Mouse (Mus musculus): ENCODE measurements around the gene Dennd1c. TPM values are rescaled to one million over a fixed set of nuclear protein-coding genes. Genes with fewer than 3 reads are reported as not detected.
A peak's percentile ranks its signal among the peaks of the same experiment; 100 is the strongest.

Dennd1c gene
- polyA plus RNA-seq (2016; fragmentation: Nextera tagmentation; extraction: Ambion mirVana), result 0.68 and 2.2 TPM in 2 replicates

DNA sequence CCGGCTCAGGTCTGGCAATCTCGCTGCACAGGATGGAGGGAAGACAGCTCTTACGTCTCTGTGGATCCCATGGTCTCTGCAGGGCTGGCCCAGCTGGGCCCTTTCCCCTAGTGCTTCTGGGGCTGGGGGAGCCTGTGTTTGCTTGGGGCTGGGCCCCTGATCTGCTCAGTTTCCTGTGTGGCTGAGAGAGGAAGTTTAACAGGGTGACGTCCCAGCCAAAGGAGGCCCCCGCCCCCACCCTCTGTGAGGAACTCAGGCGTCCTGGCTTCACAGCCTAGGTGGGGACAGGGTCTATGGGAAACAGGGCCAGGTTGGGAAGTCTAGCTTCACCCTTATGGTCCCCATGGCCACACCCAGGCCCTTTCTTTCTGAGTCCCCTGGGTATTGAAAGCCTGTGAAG is at the start of gene Dennd1c:
Gene Dennd1c, minus strand, starts transcription at position 179 of the 400 bp plus-strand sequence.
- H3K4me3 ChIP-seq, result no peak within 1 kb of the TSS
- peak within 1 kb of the TSS; percentile 56; the same call in 1 of the 2 replicates for H3K27ac ChIP-seq
- no peak for DNase-seq (ENCODE audit: low spot score)
- peaks cover 10% of the 10 kb centered on the region; the same call in 1 of the 2 replicates for H3K4me1 ChIP-seq
- H3K27me3 ChIP-seq (ENCODE audit: insufficient read depth, poor library complexity, severe bottlenecking), result peaks cover 31% of the 10 kb centered on the region; the same call in 1 of the 2 replicates
- WGBS, result 30% methylated on average over 6 of the region's 6 CpGs
- H3K36me3 ChIP-seq, result peaks cover 2% of the 10 kb centered on the region; the same call in 1 of the 2 replicates
- H3K9me3 ChIP-seq, result no peaks in the 10 kb centered on the region

DNA sequence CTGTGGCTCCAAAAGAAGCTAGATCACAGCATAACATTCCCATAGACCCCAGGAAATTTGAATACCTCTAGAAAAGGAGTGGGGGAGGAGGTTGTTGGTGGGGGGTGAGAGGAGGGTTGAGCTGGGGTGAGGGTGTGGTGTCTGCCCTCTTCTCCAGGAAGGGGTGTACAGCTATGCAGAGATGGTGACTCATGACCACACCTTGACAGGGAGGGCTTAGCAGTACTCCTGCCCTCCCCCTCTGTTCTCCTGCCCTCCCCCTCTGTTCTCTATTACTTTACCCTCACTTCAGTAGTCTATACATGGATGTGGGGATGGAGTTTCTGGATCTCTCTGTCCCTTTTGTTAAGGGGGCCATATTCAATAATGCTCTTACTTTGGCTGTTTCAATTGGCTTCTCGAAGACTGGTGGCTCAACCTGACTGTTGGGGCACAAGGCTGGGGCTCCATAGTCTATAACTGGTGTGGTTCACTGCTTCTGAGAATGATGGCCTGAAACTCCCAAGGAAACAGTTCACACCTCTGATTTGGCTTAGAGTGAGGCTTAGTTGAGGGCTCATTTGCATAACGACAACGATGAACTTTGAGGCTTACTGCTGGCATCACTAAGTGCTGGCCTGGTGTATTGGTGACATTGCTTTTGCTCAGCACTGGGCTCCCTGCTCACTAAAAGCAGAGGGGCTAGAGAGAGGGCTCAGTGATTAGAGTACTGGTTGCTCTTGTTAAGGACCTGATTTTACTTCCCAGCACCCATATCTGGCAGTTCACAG is 47.7 kb upstream of the Dennd1c start:
- Histone ChIP-seq H3K4me3 (no peak overlapping the region), H3K27me3 (ENCODE audit: insufficient read depth, poor library complexity, severe bottlenecking) (peaks cover 6% of the 10 kb centered on the region; the same call in 1 of the 2 replicates), H3K4me1 (no peaks in the 10 kb centered on the region), H3K27ac (no peak overlapping the region), H3K36me3 (no peaks in the 10 kb centered on the region), H3K9me3 (no peaks in the 10 kb centered on the region)
- DNase-seq (ENCODE audit: low spot score), result no peak
- 49% methylated on average over 3 of the region's 3 CpGs for WGBS

DNA sequence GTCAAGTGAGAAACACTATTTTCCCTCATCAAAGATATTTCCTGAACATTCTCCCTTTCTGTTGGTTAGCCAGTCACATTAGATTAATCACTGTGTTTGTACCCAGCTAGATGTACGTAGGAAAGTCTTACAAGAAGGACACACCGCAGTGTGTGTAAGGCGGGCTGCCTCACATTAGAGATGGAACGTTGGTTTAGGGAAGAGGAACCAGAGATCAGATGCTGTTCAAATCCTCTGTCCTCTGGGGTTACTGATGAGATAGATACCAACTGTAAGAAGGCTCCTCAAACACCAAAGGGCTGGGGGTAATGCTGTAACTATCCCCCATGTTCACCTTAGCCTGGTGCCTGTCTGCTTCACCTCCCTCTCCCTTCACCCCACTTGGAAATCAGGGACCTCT is 46.5 kb upstream of the Dennd1c start:
- Histone ChIP-seq H3K4me1 (no peaks in the 10 kb centered on the region), H3K27ac (no peak overlapping the region), H3K9me3 (no peaks in the 10 kb centered on the region), H3K27me3 (ENCODE audit: insufficient read depth, poor library complexity, severe bottlenecking) (peaks cover 6% of the 10 kb centered on the region; the same call in 1 of the 2 replicates), H3K4me3 (no peak overlapping the region), H3K36me3 (no peaks in the 10 kb centered on the region)
- no peak for DNase-seq (ENCODE audit: low spot score)
- WGBS, result 91% methylated on average over 4 of the region's 4 CpGs

DNA sequence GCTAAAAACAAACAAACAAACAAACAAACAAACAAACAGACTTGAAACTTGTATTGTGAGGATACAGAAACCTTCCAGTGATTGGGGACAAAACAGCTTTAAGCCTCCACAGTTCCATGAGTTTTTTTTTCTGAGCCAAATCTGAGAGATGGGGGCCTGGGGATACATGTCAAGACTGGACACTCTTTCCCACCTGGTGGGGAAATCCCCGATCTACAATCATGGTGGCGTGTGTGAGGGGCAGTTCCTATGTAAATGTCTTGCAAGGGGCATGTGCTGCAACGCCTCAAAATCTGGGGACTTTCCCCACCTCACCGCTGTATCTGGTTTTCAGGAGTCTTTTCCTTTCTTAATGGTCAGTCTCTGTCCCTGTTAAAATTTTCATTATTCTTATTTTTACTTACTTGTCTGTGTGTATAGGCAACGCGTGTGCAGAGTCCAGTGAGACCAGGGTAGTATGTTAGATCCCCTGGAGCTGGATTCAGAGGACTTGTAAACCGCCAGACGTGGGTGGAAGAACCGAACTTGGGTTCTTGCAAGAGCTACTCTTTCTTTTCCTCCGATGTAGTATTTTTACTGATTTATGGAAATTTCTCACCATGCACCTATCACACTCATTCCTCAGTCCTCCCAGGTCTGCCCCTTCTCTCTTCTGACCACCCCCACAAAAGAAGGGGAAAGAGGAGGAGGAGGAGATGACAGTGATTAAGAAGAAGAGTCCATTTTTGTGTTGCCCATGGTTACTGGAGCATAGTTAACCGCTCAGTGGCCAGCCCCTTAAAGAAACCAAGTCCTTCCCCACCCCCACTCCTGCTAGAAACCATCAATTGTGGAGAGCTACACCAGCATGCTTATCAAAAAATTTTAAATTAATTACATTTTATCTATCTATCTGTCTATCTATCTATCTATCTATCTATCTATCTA is 45.1 kb upstream of the Dennd1c start:
- Histone ChIP-seq H3K9me3 (no peaks in the 10 kb centered on the region), H3K4me3 (no peak overlapping the region), H3K27me3 (ENCODE audit: insufficient read depth, poor library complexity, severe bottlenecking) (peaks cover 2% of the 10 kb centered on the region; the same call in 1 of the 2 replicates), H3K36me3 (no peaks in the 10 kb centered on the region), H3K4me1 (peaks cover 11% of the 10 kb centered on the region), H3K27ac (no peak overlapping the region)
- no peak for DNase-seq (ENCODE audit: low spot score)
- WGBS, result 81% methylated on average over 11 of the region's 11 CpGs

DNA sequence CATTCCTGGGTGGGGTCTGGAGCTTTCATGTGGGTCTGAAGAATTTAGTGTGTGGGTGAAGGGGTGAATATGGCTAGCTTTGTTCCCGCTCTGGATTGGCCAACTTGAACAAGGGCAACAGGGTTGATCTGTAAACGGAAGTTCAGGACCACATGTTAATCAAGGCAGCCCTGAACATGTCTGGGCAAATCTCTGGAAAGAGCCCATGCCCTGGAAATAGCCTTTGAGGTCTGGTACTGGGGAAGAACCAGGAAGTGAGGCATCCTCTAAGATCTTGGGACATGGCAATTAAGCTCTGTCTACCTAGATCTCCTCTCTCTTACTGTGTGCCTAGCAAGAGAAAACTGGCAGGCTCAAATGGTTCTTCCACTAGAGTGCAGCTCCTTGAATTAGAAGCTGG is 43.5 kb upstream of the Dennd1c start:
- DNase-seq (ENCODE audit: low spot score), result no peak
- Histone ChIP-seq H3K4me1 (peaks cover 12% of the 10 kb centered on the region), H3K27me3 (ENCODE audit: insufficient read depth, poor library complexity, severe bottlenecking) (no peaks in the 10 kb centered on the region), H3K36me3 (no peaks in the 10 kb centered on the region), H3K4me3 (no peak overlapping the region), H3K27ac (no peak overlapping the region), H3K9me3 (no peaks in the 10 kb centered on the region)
- WGBS, result 79% methylated on average over 2 of the region's 2 CpGs

DNA sequence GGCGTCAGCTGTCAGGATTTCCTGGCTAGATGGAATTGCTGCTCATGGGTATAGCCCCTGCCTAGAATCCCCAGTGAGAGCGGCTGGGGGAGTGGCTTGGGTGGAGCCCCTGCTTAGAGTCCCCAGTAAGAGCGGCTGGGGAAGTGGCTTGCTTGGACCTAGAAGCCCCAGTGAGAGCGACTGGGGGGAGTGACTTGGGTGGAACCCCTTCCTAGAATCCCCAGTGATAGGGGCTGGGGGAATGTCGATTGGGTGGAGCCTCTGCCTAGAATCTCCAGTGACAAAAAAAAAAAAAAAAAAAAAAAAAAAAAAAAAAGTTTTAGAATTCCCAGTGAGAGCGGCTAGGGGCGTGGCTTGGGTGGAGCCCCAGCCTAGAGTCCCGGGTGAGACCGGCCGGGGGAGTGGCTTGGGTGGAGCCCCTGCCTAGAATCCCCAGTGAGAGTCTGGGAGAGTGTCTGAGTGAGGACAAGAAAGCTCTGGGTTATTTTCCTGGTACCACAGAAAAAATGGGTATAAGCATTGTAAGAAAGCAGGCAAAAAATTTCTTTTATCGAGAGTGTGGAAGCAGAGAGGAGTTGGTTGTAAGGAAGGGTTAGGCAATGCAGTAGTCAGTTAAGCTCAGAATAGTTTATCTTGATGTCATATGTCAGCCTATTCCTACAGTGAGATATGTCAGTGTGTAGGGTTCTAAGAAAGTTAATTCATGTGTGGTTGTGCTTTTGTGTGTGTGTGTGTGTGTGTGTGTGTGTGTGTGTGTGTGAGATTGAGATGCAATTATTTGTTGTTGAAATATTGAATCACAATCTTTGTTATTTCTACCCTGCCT is 40.4 kb upstream of the Dennd1c start:
- peaks cover 12% of the 10 kb centered on the region for H3K4me1 ChIP-seq
- no peak overlapping the region for H3K27ac ChIP-seq
- H3K4me3 ChIP-seq, result 0 out of 2 replicates have a peak overlapping the region, but pooled peaks have one; percentile 31
- no peaks in the 10 kb centered on the region for H3K27me3 ChIP-seq (ENCODE audit: insufficient read depth, poor library complexity, severe bottlenecking)
- under 1% methylated on average over 11 of the region's 11 CpGs for WGBS
- no peaks in the 10 kb centered on the region for H3K9me3 ChIP-seq
- DNase-seq (ENCODE audit: low spot score), result no peak
- no peaks in the 10 kb centered on the region for H3K36me3 ChIP-seq

DNA sequence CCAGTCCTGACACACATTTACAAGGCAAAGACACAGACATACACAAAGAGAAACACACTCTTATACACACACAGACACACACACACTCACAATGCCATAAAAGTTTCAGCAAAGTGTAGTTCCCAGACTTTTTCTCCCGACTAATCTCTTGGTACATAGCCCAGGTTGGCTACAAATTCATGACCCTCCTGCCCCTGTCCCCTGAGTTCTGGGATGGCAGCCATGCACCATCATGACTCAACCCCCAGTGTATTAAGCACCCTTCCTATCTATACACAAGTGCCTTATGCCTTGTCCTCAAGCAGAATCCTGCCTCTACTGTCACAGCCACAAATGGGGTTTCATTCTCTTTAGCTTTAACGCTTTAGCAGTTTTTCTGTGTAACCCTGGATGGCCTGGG is 38.5 kb upstream of the Dennd1c start:
- no peak for DNase-seq (ENCODE audit: low spot score)

DNA sequence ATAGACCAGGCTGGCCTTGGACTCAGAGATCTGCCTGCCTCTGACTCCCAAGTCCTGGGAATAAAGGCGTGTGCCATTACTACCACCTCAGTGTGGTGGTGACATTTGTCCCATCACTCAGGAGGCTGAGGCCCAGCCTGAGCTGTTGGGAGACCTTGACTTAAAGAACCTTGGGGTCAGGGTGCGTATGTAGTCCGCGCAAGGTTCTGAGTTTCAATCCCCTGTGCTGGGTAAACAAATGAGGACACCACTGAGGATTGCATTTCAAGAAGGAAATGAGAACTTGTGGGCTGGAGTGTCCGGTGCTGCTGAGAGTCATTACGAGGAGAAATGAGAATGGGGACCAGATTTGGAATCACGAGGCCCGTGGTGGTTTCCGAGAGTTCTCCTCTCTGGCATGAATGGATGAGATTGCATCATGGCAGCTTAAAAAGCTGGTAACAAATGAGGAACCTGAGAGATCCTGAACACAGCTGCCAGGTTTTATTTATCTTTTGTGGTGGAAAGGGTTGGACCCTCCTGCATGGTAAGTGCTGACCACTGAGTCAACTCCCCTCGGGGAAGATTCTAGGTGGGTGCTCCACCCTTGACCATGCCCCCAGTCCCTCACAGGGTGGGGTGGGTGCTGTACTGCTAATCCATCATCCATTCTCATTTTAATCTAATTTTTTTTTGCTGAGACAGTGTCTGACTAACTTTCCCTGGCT is 34.6 kb upstream of the Dennd1c start:
- 81% methylated on average over 10 of the region's 10 CpGs for WGBS
- no peaks in the 10 kb centered on the region for H3K36me3 ChIP-seq
- H3K27ac ChIP-seq, result no peak overlapping the region
- no peaks in the 10 kb centered on the region for H3K9me3 ChIP-seq
- H3K4me3 ChIP-seq, result no peak overlapping the region
- H3K27me3 ChIP-seq (ENCODE audit: insufficient read depth, poor library complexity, severe bottlenecking), result no peaks in the 10 kb centered on the region
- DNase-seq (ENCODE audit: low spot score), result no peak
- H3K4me1 ChIP-seq, result 0 out of 2 replicates have a peak, but pooled peaks cover 5% of the 10 kb centered on the region

More for the DNA sequence above, 38.5 kb upstream of the Dennd1c start:
- H3K27me3 ChIP-seq (ENCODE audit: insufficient read depth, poor library complexity, severe bottlenecking), result no peaks in the 10 kb centered on the region
- H3K4me1 ChIP-seq, result peaks cover 12% of the 10 kb centered on the region
- no peak overlapping the region for H3K4me3 ChIP-seq
- H3K27ac ChIP-seq, result no peak overlapping the region
- 67% methylated on average over 2 of the region's 2 CpGs for WGBS
- H3K36me3 ChIP-seq, result no peaks in the 10 kb centered on the region
- no peaks in the 10 kb centered on the region for H3K9me3 ChIP-seq

DNA sequence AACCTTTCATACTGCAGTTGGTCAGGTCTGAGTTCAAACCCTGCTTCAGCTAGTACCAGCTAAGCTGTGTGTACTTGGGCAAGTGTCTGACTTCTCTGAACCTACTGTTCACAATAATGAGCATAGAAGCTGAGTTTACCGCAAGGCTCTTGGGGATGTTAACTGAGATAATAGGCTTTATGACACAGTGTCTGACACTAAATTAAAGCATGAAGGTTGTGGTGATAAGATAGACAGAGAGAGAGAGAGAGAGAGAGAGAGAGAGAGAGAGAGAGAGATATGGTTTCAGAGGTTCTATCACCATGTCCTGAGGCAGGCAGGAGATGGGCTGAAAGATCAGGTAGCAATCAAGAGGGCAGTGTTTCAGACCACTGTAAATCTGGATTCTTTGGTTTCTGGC is 31.7 kb upstream of the Dennd1c start:
- no peaks in the 10 kb centered on the region for H3K9me3 ChIP-seq
- H3K27ac ChIP-seq, result no peak overlapping the region
- WGBS, result 78% methylated on average over 1 of the region's 1 CpGs
- DNase-seq (ENCODE audit: low spot score), result no peak
- no peak overlapping the region for H3K4me3 ChIP-seq
- peaks cover 13% of the 10 kb centered on the region; the same call in 1 of the 2 replicates for H3K27me3 ChIP-seq (ENCODE audit: insufficient read depth, poor library complexity, severe bottlenecking)
- H3K4me1 ChIP-seq, result peaks cover 19% of the 10 kb centered on the region
- no peaks in the 10 kb centered on the region for H3K36me3 ChIP-seq

DNA sequence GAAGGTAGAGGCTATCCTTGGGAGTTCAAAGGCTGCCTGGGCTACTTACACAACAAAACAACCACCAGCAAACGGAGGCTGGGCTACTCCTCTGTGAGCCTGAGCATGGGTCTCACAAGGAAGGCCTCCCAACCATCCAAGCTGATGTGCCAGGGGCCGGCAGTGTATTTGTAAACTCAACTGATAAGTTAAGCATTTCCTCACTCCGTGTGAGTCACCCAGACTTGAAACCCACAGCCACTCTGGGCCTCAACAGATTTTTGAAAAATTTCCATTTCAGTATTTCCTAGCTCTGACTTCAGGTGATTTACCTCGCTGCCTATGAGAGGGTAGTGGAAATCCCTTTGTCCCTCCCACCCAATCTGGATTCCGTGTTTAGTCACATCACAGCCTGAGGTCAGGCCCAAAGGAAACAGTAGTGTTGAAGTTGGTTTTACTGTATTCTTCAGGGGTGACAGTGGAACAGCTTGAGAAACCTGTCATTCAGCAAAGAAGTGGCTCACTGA is 30.4 kb upstream of the Dennd1c start:
- no peaks in the 10 kb centered on the region for H3K9me3 ChIP-seq
- peaks cover 14% of the 10 kb centered on the region; the same call in 1 of the 2 replicates for H3K27me3 ChIP-seq (ENCODE audit: insufficient read depth, poor library complexity, severe bottlenecking)
- H3K4me3 ChIP-seq, result no peak overlapping the region
- no peak overlapping the region for H3K27ac ChIP-seq
- H3K36me3 ChIP-seq, result no peaks in the 10 kb centered on the region
- peaks cover 25% of the 10 kb centered on the region for H3K4me1 ChIP-seq
- 33% methylated on average over 5 of the region's 5 CpGs for WGBS
- no peak for DNase-seq (ENCODE audit: low spot score)

DNA sequence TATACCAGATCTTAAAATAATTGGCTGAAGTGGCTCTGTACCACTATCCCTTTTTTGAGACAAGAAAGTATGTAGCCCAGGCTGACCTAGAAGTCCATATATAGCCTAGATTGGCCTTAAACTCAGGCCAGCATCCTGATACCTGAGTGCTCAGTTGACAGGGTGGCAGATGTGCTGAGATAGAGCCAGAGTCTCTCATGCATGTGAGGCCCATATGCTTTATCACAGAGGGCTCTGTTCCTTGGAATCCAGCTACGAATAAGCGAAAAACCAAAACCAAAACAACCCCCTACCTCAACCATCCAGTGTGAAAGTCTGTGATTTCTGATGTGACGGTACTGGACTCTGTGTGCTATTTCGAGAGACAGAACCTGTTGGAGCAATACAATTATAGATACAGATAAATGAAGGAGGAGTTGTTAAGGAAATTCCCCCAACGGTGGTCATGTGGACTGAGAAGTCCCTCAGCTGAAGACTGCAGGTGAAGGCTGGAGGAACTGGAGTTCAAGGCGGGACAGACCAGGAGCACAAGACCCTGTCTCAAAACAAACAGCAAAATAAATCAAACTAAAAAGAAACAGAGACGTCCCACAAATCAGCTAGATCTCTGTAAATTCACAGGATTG is 29.8 kb upstream of the Dennd1c start:
- no peak overlapping the region for H3K27ac ChIP-seq
- no peak for DNase-seq (ENCODE audit: low spot score)

More for the DNA sequence above, 29.8 kb upstream of the Dennd1c start:
- no peaks in the 10 kb centered on the region for H3K36me3 ChIP-seq
- no peaks in the 10 kb centered on the region for H3K9me3 ChIP-seq
- 71% methylated on average over 7 of the region's 7 CpGs for WGBS
- H3K4me3 ChIP-seq, result no peak overlapping the region
- peaks cover 19% of the 10 kb centered on the region; the same call in 1 of the 2 replicates for H3K27me3 ChIP-seq (ENCODE audit: insufficient read depth, poor library complexity, severe bottlenecking)
- H3K4me1 ChIP-seq, result peaks cover 25% of the 10 kb centered on the region
